In genomic region chr3:148343256-148343632, GRCm38 (mm10) we compare ENCODE assay signal across 9 mouse cellular contexts.
DNase-seq lines count a peak whose midpoint lies in the region; ATAC-seq and TF ChIP-seq lines count a peak whose summit lies in the region.
"Had no signal": no experiment of that assay in that cellular context is flagged by ENCODE, and none has a peak within 500 bp of the region (broad histone marks: within the 10 kb centered on the region; RNA-seq: fewer than 3 reads in every experiment).

No protein-coding gene starts in this region.

- no peaks in the 10 kb centered on the region for H3K9me3 ChIP-seq in liver, embryonic 12.5 days (replicated peaks)
- no peaks in the 10 kb centered on the region for H3K9me3 ChIP-seq in forebrain, embryonic 12.5 days
- no peaks in the 10 kb centered on the region for H3K9me3 ChIP-seq in hindbrain, embryonic 16.5 days (ENCODE audit: control insufficient read depth, low read length)

- H3K4me3 ChIP-seq in liver, adult 2 months (ENCODE audit: insufficient read depth, low read depth, low read length), result no peak overlapping the region
- no peak overlapping the region for H3K4me3 ChIP-seq in liver, embryonic 12.5 days
- H3K4me3 ChIP-seq in forebrain, embryonic 12.5 days (replicated peaks), result no peak overlapping the region
- no peak overlapping the region for H3K4me3 ChIP-seq in hindbrain, embryonic 16.5 days (ENCODE audit: low read length)

- H3K27me3 ChIP-seq in liver, adult 2 months (ENCODE audit: control insufficient read depth, insufficient read depth, low read length), result no peaks in the 10 kb centered on the region
- no peaks in the 10 kb centered on the region for H3K27me3 ChIP-seq in liver, embryonic 12.5 days (replicated peaks)
- no peaks in the 10 kb centered on the region for H3K27me3 ChIP-seq in forebrain, embryonic 12.5 days
- H3K27me3 ChIP-seq in hindbrain, embryonic 16.5 days (replicated peaks; ENCODE audit: control insufficient read depth, insufficient read depth, low read length), result no peaks in the 10 kb centered on the region

- H3K9ac ChIP-seq in liver, adult 2 months (ENCODE audit: low read depth, low read length), result no peak overlapping the region
- H3K9ac ChIP-seq in liver, embryonic 12.5 days, result no peak overlapping the region
- H3K9ac ChIP-seq in forebrain, embryonic 12.5 days, result no peak overlapping the region
- no peak overlapping the region for H3K9ac ChIP-seq in hindbrain, embryonic 16.5 days (ENCODE audit: low read depth, low read length)

- ATAC-seq in liver, embryonic 12.5 days, result no peak
- peak; percentile 69 for ATAC-seq in forebrain, embryonic 12.5 days (ENCODE audit: low FRiP score)
- ATAC-seq in hindbrain, embryonic 16.5 days, result 0 out of 2 replicates have a peak, but pooled peaks have one; percentile 30

- peak; percentile 32 for DNase-seq in liver, adult 2 months (ENCODE audit: extremely low read depth, low read depth, low spot score)
- DNase-seq in retina, embryonic 14.5 days (ENCODE audit: low spot score), result peak; percentile 55
- DNase-seq in cerebellum, postnatal 10 days, result no peak
- DNase-seq in spleen, postnatal 4 days (ENCODE audit: low spot score in 2 of 2), result no peak
- no peak for DNase-seq in layer of hippocampus, adult 18-20 months (ENCODE audit: low spot score in 2 of 2)
- DNase-seq: thymus, postnatal 4 days had no signal

- WGBS in liver, adult 2 months, result 22% methylated on average over 3 of the region's 3 CpGs
- 34% methylated on average over 3 of the region's 3 CpGs for WGBS in liver, embryonic 12.5 days (ENCODE audit: insufficient replicate concordance)
- WGBS in forebrain, embryonic 12.5 days, result 1% methylated on average over 3 of the region's 3 CpGs
- 5% methylated on average over 3 of the region's 3 CpGs for WGBS in hindbrain, embryonic 16.5 days

- H3K27ac ChIP-seq in liver, adult 2 months (replicated peaks; ENCODE audit: insufficient read depth, low read depth, low read length), result no peak overlapping the region
- no peak overlapping the region for H3K27ac ChIP-seq in liver, embryonic 12.5 days
- H3K27ac ChIP-seq in forebrain, embryonic 12.5 days, result peak overlapping the region; percentile 79
- H3K27ac ChIP-seq in hindbrain, embryonic 16.5 days (ENCODE audit: low read depth, low read length), result peak overlapping the region; percentile 1; the same call in 1 of the 2 replicates

- H3K4me1 ChIP-seq in liver, adult 2 months (ENCODE audit: control insufficient read depth, insufficient read depth, low read length), result no peaks in the 10 kb centered on the region
- no peaks in the 10 kb centered on the region for H3K4me1 ChIP-seq in liver, embryonic 12.5 days
- peaks cover 17% of the 10 kb centered on the region for H3K4me1 ChIP-seq in forebrain, embryonic 12.5 days
- H3K4me1 ChIP-seq in hindbrain, embryonic 16.5 days (ENCODE audit: control insufficient read depth, insufficient read depth, low read depth, low read length), result peaks cover 6% of the 10 kb centered on the region

- H3K36me3 ChIP-seq in liver, adult 2 months (ENCODE audit: control insufficient read depth, insufficient read depth, low read length), result no peaks in the 10 kb centered on the region
- H3K36me3 ChIP-seq in liver, embryonic 12.5 days, result no peaks in the 10 kb centered on the region
- H3K36me3 ChIP-seq in forebrain, embryonic 12.5 days (replicated peaks), result no peaks in the 10 kb centered on the region
- no peaks in the 10 kb centered on the region for H3K36me3 ChIP-seq in hindbrain, embryonic 16.5 days (ENCODE audit: control insufficient read depth, insufficient read depth, low read length)

- TF ChIP-seq CTCF in liver, adult 2 months (IDR thresholded peaks at IDR 0.05; ENCODE audit: low read depth, low read length), result no peak

- TF ChIP-seq POLR2A in liver, adult 2 months (IDR thresholded peaks at IDR 0.05; ENCODE audit: extremely low read depth, insufficient read depth, low read length), result no peak

- H3K79me2 ChIP-seq in liver, adult 2 months (ENCODE audit: control insufficient read depth, insufficient read depth, low read length), result no peaks in the 10 kb centered on the region

- no peak overlapping the region for H3K4me2 ChIP-seq in liver, embryonic 12.5 days
- no peak overlapping the region for H3K4me2 ChIP-seq in forebrain, embryonic 12.5 days
- peak overlapping the region; percentile 39 for H3K4me2 ChIP-seq in hindbrain, embryonic 16.5 days (ENCODE audit: low read length)

Comparison
In these comparisons a context has a peak if more than half of its experiments do, and no peak if none do; other contexts are left out.
1. DNase-seq: peak in liver, adult 2 months (single experiment) and retina, embryonic 14.5 days (single experiment); none in cerebellum, postnatal 10 days (0 of 2), spleen, postnatal 4 days (0 of 2) and layer of hippocampus, adult 18-20 months (0 of 2).
2. H3K27ac ChIP-seq: peak in forebrain, embryonic 12.5 days (single experiment) and hindbrain, embryonic 16.5 days (single experiment); none in liver, adult 2 months (single experiment) and liver, embryonic 12.5 days (single experiment).